18 mouse cellular contexts compared by ENCODE assay signal in genomic region chr9:76270886-76271285, GRCm38 (mm10). TPM values are rescaled to one million over a fixed set of nuclear protein-coding genes. Genes with fewer than 3 reads are reported as not detected.
DNase-seq lines count a peak whose midpoint lies in the region; ATAC-seq and TF ChIP-seq lines count a peak whose summit lies in the region.
"Had no signal": no experiment of that assay in that cellular context is flagged by ENCODE, and none has a peak within 500 bp of the region (broad histone marks: within the 10 kb centered on the region; RNA-seq: fewer than 3 reads in every experiment).

No protein-coding gene starts in this region.

- TF ChIP-seq CTCF in intestine, postnatal 0 days (IDR thresholded peaks at IDR 0.05; ENCODE audit: low read depth), result peak; percentile 74
- TF ChIP-seq CTCF in E14TG2a.4 (conservative IDR thresholded peaks at IDR 0.05; ENCODE audit: low read length), result 0 out of 2 replicates have a peak, but pooled peaks have one; percentile 31

- DNase-seq in 416B (ENCODE audit: low read depth), result peak; percentile 16
- DNase-seq in embryonic facial prominence, embryonic 14.5 days (ENCODE audit: low spot score), result peak; percentile 8
- DNase-seq in adrenal gland, postnatal 4 days (ENCODE audit: low spot score in 2 of 2), result no peak
- DNase-seq: adrenal gland, adult 8-10 months; cerebellum, adult 11-12 months; layer of hippocampus, adult 9-11 months; lung, postnatal 14 days had no signal

- no peaks in the 10 kb centered on the region for H3K27me3 ChIP-seq in intestine, postnatal 0 days (replicated peaks; ENCODE audit: control insufficient read depth, insufficient read depth, low read length)
- H3K27me3 ChIP-seq in intestine, embryonic 15.5 days (replicated peaks), result no peaks in the 10 kb centered on the region
- H3K27me3 ChIP-seq in E14TG2a.4 (ENCODE audit: insufficient read depth, low read length), result no peaks in the 10 kb centered on the region
- no peaks in the 10 kb centered on the region for H3K27me3 ChIP-seq in embryonic facial prominence, embryonic 14.5 days (replicated peaks; ENCODE audit: control insufficient read depth, insufficient read depth, low read length)
- H3K27me3 ChIP-seq: hindbrain, embryonic 12.5 days; limb, embryonic 12.5 days; midbrain, embryonic 12.5 days; neural tube, embryonic 15.5 days had no signal

- ATAC-seq in intestine, postnatal 0 days, result no peak
- ATAC-seq in intestine, embryonic 15.5 days, result no peak
- no peak for ATAC-seq in embryonic facial prominence, embryonic 14.5 days (ENCODE audit: low read depth)
- ATAC-seq in granulocyte monocyte progenitor cell, adult 5-6 weeks (replicated peaks; ENCODE audit: poor library complexity, severe bottlenecking), result no peak

- no peak overlapping the region for H3K27ac ChIP-seq in intestine, postnatal 0 days (ENCODE audit: low read depth, low read length)
- H3K27ac ChIP-seq in intestine, embryonic 15.5 days, result no peak overlapping the region
- H3K27ac ChIP-seq in embryonic facial prominence, embryonic 14.5 days (replicated peaks; ENCODE audit: low read depth, low read length), result no peak overlapping the region
- H3K27ac ChIP-seq: hindbrain, embryonic 12.5 days; limb, embryonic 12.5 days; midbrain, embryonic 12.5 days; neural tube, embryonic 15.5 days had no signal

- no peaks in the 10 kb centered on the region for H3K9me3 ChIP-seq in intestine, postnatal 0 days (ENCODE audit: control insufficient read depth)
- no peaks in the 10 kb centered on the region for H3K9me3 ChIP-seq in intestine, embryonic 15.5 days
- no peaks in the 10 kb centered on the region for H3K9me3 ChIP-seq in E14TG2a.4 (ENCODE audit: low read length)
- H3K9me3 ChIP-seq in embryonic facial prominence, embryonic 14.5 days (ENCODE audit: control insufficient read depth, low read length), result no peaks in the 10 kb centered on the region
- H3K9me3 ChIP-seq: hindbrain, embryonic 12.5 days; limb, embryonic 12.5 days; midbrain, embryonic 12.5 days; neural tube, embryonic 15.5 days had no signal

- H3K4me1 ChIP-seq in intestine, postnatal 0 days (replicated peaks; ENCODE audit: control insufficient read depth, insufficient read depth, low read length), result no peaks in the 10 kb centered on the region
- no peaks in the 10 kb centered on the region for H3K4me1 ChIP-seq in intestine, embryonic 15.5 days (replicated peaks)
- no peaks in the 10 kb centered on the region for H3K4me1 ChIP-seq in E14TG2a.4 (replicated peaks; ENCODE audit: low read depth, low read length)
- H3K4me1 ChIP-seq in embryonic facial prominence, embryonic 14.5 days (ENCODE audit: control insufficient read depth, insufficient read depth, low read length), result no peaks in the 10 kb centered on the region
- H3K4me1 ChIP-seq: hindbrain, embryonic 12.5 days; limb, embryonic 12.5 days; midbrain, embryonic 12.5 days; neural tube, embryonic 15.5 days had no signal

- H3K9ac ChIP-seq in intestine, postnatal 0 days (ENCODE audit: low read depth, low read length), result no peak overlapping the region
- H3K9ac ChIP-seq in intestine, embryonic 15.5 days, result no peak overlapping the region
- no peak overlapping the region for H3K9ac ChIP-seq in embryonic facial prominence, embryonic 14.5 days (ENCODE audit: low read depth, low read length)
- H3K9ac ChIP-seq: hindbrain, embryonic 12.5 days; limb, embryonic 12.5 days; midbrain, embryonic 12.5 days; neural tube, embryonic 15.5 days had no signal

- H3K36me3 ChIP-seq in intestine, postnatal 0 days (ENCODE audit: control insufficient read depth, insufficient read depth), result no peaks in the 10 kb centered on the region
- no peaks in the 10 kb centered on the region for H3K36me3 ChIP-seq in intestine, embryonic 15.5 days
- H3K36me3 ChIP-seq in E14TG2a.4 (ENCODE audit: insufficient read depth, low read length), result no peaks in the 10 kb centered on the region
- no peaks in the 10 kb centered on the region for H3K36me3 ChIP-seq in embryonic facial prominence, embryonic 14.5 days (ENCODE audit: control insufficient read depth, insufficient read depth, low read length)
- H3K36me3 ChIP-seq: hindbrain, embryonic 12.5 days; limb, embryonic 12.5 days; midbrain, embryonic 12.5 days; neural tube, embryonic 15.5 days had no signal

- no peak overlapping the region for H3K4me2 ChIP-seq in intestine, postnatal 0 days (replicated peaks; ENCODE audit: low read depth)
- no peak overlapping the region for H3K4me2 ChIP-seq in intestine, embryonic 15.5 days (replicated peaks)
- no peak overlapping the region for H3K4me2 ChIP-seq in embryonic facial prominence, embryonic 14.5 days (ENCODE audit: low read depth, low read length)
- H3K4me2 ChIP-seq: hindbrain, embryonic 12.5 days; limb, embryonic 12.5 days; midbrain, embryonic 12.5 days; neural tube, embryonic 15.5 days had no signal

- H3K4me3 ChIP-seq in intestine, postnatal 0 days (ENCODE audit: low read depth, low read length), result no peak overlapping the region
- no peak overlapping the region for H3K4me3 ChIP-seq in intestine, embryonic 15.5 days (replicated peaks)
- no peak overlapping the region for H3K4me3 ChIP-seq in E14TG2a.4 (replicated peaks; ENCODE audit: low read length)
- no peak overlapping the region for H3K4me3 ChIP-seq in embryonic facial prominence, embryonic 14.5 days (ENCODE audit: low read depth, low read length)
- H3K4me3 ChIP-seq: hindbrain, embryonic 12.5 days; limb, embryonic 12.5 days; midbrain, embryonic 12.5 days; neural tube, embryonic 15.5 days had no signal

RNA-seq across cellular contexts. Expression of gene Hcrtr2, which starts 52.8 kb away (rescaled TPM):
- polyA plus RNA-seq in intestine, postnatal 0 days (2015; fragmentation: Nextera tagmentation; extraction: Ambion mirVana), result 0.07 and 0.08 TPM in 2 replicates
- polyA plus RNA-seq in intestine, embryonic 15.5 days (2015; fragmentation: Nextera tagmentation; extraction: Ambion mirVana), result 0.05 and 0.23 TPM in 2 replicates
- polyA plus RNA-seq in embryonic facial prominence, embryonic 14.5 days (2014; fragmentation: Nextera tagmentation; extraction: Ambion mirVana), result 0.52 and 0.54 TPM in 2 replicates
- under 1 TPM; 0.59 to 0.67 TPM for total RNA-seq in adrenal gland, postnatal 4 days (2021)
- not detected in 2 replicates for total RNA-seq in granulocyte monocyte progenitor cell, adult 5-6 weeks (2014; fragmentation: Nextera tagmentation)
- total RNA-seq in granulocyte monocyte progenitor cell, adult 5-6 weeks (2017), result not detected in 2 replicates
- polyA plus RNA-seq: small intestine, adult 2 months had no signal

RNA-seq across cellular contexts. Expression of gene Gfral, which starts 57.4 kb away (rescaled TPM):
- polyA plus RNA-seq in intestine, postnatal 0 days (2015; fragmentation: Nextera tagmentation; extraction: Ambion mirVana), result not detected in 2 replicates
- not detected in 2 replicates for polyA plus RNA-seq in intestine, embryonic 15.5 days (2015; fragmentation: Nextera tagmentation; extraction: Ambion mirVana)
- polyA plus RNA-seq in embryonic facial prominence, embryonic 14.5 days (2014; fragmentation: Nextera tagmentation; extraction: Ambion mirVana), result not detected in 2 replicates
- total RNA-seq in adrenal gland, postnatal 4 days (2021), result not detected
- not detected in 2 replicates for total RNA-seq in granulocyte monocyte progenitor cell, adult 5-6 weeks (2014; fragmentation: Nextera tagmentation)
- total RNA-seq in granulocyte monocyte progenitor cell, adult 5-6 weeks (2017), result not detected in 2 replicates
- total RNA-seq: adrenal gland, adult 8-10 months had no signal
- polyA plus RNA-seq: frontal cortex, adult 2 months; hindbrain, embryonic 12.5 days; kidney, embryonic 14.5 days; limb, embryonic 12.5 days; midbrain, embryonic 12.5 days; neural tube, embryonic 15.5 days; small intestine, adult 2 months had no signal

Comparison
In these comparisons a context has a peak if more than half of its experiments do, and no peak if none do; other contexts are left out.
1. DNase-seq: peak in 416B (single experiment) and embryonic facial prominence, embryonic 14.5 days (single experiment); none in adrenal gland, postnatal 4 days (0 of 2).